Mouse (Mus musculus): ENCODE measurements at regions not wholly inside any gene's neighbourhood (a gene's known extent, or its start where the extent isn't known, plus 50 kb on each side); places are given as distances from the start of the nearest gene placed in this dataset.

DNA sequence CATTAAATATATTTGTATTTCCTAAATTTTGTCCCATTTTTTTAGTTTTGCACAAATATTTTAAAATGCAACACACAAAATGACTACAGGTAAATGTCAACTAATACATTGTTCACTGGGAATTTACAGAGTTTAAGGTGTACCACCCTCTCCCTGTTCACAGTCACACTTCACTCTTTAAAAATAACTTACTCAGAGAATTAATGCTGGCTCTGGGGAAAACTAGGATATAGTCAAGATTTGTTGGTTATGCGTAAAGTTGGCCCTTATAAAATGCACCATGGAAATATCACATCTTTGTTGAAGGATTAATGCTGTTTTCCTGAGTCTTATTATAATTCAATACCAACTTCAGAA lies 378.1 kb upstream of the Nrsn1 start:
- TF ChIP-seq POLR2AphosphoS5 (IDR thresholded peaks at IDR 0.05; ENCODE audit: borderline replicate concordance, low read depth, low read length), result no peak
- TF ChIP-seq KAT2A (conservative IDR thresholded peaks at IDR 0.05; ENCODE audit: low read depth, low read length), result no peak
- no peak for TF ChIP-seq SMC3 (IDR thresholded peaks at IDR 0.05; ENCODE audit: low read depth, low read length)
- no peak for TF ChIP-seq UBTF (IDR thresholded peaks at IDR 0.05; ENCODE audit: borderline replicate concordance, insufficient read depth, low read depth, low read length)
- TF ChIP-seq ZC3H11A (IDR thresholded peaks at IDR 0.05; ENCODE audit: low read depth, low read length), result no peak
- TF ChIP-seq USF1 (IDR thresholded peaks at IDR 0.05; ENCODE audit: low read depth, low read length), result no peak
- no peak for TF ChIP-seq GABPA (IDR thresholded peaks at IDR 0.05; ENCODE audit: low read depth, low read length)
- no peak for TF ChIP-seq MEF2A (IDR thresholded peaks at IDR 0.05; ENCODE audit: extremely low read depth, insufficient replicate concordance, low read depth, low read length, poor library complexity, severe bottlenecking)
- TF ChIP-seq RCOR1 (IDR thresholded peaks at IDR 0.05; ENCODE audit: low read depth, low read length), result no peak
- TF ChIP-seq MAFK (IDR thresholded peaks at IDR 0.05; ENCODE audit: borderline replicate concordance, low read depth, low read length), result no peak
- TF ChIP-seq ZKSCAN1 (IDR thresholded peaks at IDR 0.05; ENCODE audit: low read depth, low read length), result no peak
- no peak for TF ChIP-seq NRF1 (IDR thresholded peaks at IDR 0.05; ENCODE audit: insufficient read depth, low read depth, low read length, poor library complexity, severe bottlenecking)
- no peak for TF ChIP-seq TCF12 (IDR thresholded peaks at IDR 0.05; ENCODE audit: low read depth, low read length)
- no peak for TF ChIP-seq MAX (IDR thresholded peaks at IDR 0.05; ENCODE audit: low read length)
- no peak for TF ChIP-seq RAD21 (IDR thresholded peaks at IDR 0.05; ENCODE audit: low read depth, low read length)
- TF ChIP-seq ZNF384 (IDR thresholded peaks at IDR 0.05; ENCODE audit: low read depth, low read length), result no peak
- no peak for TF ChIP-seq BHLHE40 (IDR thresholded peaks at IDR 0.05; ENCODE audit: borderline replicate concordance, low read depth, low read length)
- TF ChIP-seq MYC (IDR thresholded peaks at IDR 0.05; ENCODE audit: low read depth, low read length), result no peak
- Histone ChIP-seq H3K4me3 (ENCODE audit: control insufficient read depth in 1 of 2, insufficient read depth in 1 of 2, low read depth in 2 of 2, low read length in 2 of 2) (no peak overlapping the region), H3K4me1 (ENCODE audit: control insufficient read depth in 1 of 2, insufficient read depth in 2 of 2, low read length in 2 of 2) (no peaks in the 10 kb centered on the region), H3K9me3 (replicated peaks; ENCODE audit: insufficient read depth, low read length) (no peaks in the 10 kb centered on the region), H3K9ac (ENCODE audit: control insufficient read depth, low read depth, low read length, poor library complexity, severe bottlenecking) (no peak overlapping the region), H3K79me2 (ENCODE audit: control insufficient read depth, insufficient read depth, low read length, poor library complexity) (no peaks in the 10 kb centered on the region), H3K27ac (ENCODE audit: control insufficient read depth, low read depth, low read length) (no peak overlapping the region), H3K27me3 (ENCODE audit: control insufficient read depth in 1 of 2, insufficient read depth in 2 of 2, low read length in 2 of 2) (no peaks in the 10 kb centered on the region), H3K36me3 (ENCODE audit: control insufficient read depth in 1 of 2, insufficient read depth in 2 of 2, low read length in 2 of 2) (no peaks in the 10 kb centered on the region)
- DNase-seq (ENCODE audit: low read depth, low spot score), result no peak

DNA sequence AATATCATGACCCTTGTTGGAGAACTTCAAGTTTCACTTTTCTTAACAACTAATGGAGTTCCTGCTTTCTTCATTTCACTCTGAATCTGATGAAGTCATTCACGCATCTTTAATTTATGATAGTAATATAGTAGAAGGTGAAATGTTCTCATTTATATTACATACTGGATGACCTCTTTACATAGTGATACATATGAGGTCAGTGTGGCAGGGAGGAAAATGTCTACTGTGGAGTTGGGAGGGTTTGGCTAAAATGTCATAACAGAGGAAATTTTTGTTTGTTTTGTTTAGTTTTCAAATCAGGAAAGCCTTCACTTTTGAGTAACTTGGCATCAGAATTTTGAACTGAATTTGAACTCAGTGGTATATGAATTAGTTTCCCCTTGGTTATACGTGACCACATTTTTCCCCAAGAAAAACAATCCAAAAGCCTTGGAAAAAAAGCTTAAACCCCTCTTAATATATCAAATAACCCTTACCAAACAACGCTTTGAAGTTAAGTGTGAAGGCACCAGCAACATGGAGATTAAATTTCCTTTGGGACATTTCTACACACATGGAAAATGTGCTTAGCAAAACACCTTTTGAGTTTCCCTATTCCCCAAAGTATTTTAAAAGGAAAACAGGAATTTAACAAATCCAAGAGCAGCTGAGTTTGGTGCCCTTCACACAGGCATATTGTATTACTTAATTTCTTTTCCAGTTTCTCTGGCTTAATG lies 377.6 kb upstream of the Nrsn1 start:
- Histone ChIP-seq H3K79me2 (ENCODE audit: control insufficient read depth, insufficient read depth, low read length, poor library complexity) (no peaks in the 10 kb centered on the region), H3K9ac (ENCODE audit: control insufficient read depth, low read depth, low read length, poor library complexity, severe bottlenecking) (no peak overlapping the region), H3K9me3 (replicated peaks; ENCODE audit: insufficient read depth, low read length) (no peaks in the 10 kb centered on the region), H3K27ac (ENCODE audit: control insufficient read depth, low read depth, low read length) (no peak overlapping the region), H3K27me3 (ENCODE audit: control insufficient read depth in 1 of 2, insufficient read depth in 2 of 2, low read length in 2 of 2) (no peaks in the 10 kb centered on the region), H3K4me1 (ENCODE audit: control insufficient read depth in 1 of 2, insufficient read depth in 2 of 2, low read length in 2 of 2) (no peaks in the 10 kb centered on the region), H3K4me3 (ENCODE audit: control insufficient read depth in 1 of 2, insufficient read depth in 1 of 2, low read depth in 2 of 2, low read length in 2 of 2) (no peak overlapping the region), H3K36me3 (ENCODE audit: control insufficient read depth in 1 of 2, insufficient read depth in 2 of 2, low read length in 2 of 2) (no peaks in the 10 kb centered on the region)
- TF ChIP-seq NELFE (IDR thresholded peaks at IDR 0.05; ENCODE audit: low read depth, low read length), result no peak
- TF ChIP-seq POLR2AphosphoS2 (IDR thresholded peaks at IDR 0.05; ENCODE audit: low read length), result no peak
- TF ChIP-seq ELF1 (IDR thresholded peaks at IDR 0.05; ENCODE audit: low read depth, low read length), result no peak
- TF ChIP-seq USF2 (IDR thresholded peaks at IDR 0.05; ENCODE audit: borderline replicate concordance in 1 of 2, insufficient read depth in 1 of 2, low read depth in 1 of 2, low read length in 2 of 2), result no peak
- TF ChIP-seq ZNF384 (IDR thresholded peaks at IDR 0.05; ENCODE audit: low read depth, low read length), result no peak
- no peak for TF ChIP-seq JUND (IDR thresholded peaks at IDR 0.05; ENCODE audit: low read depth, low read length)
- TF ChIP-seq POLR2A (IDR thresholded peaks at IDR 0.05; ENCODE audit: control insufficient read depth in 1 of 2, insufficient read depth in 1 of 2, low read depth in 1 of 2, low read length in 2 of 2, poor library complexity in 1 of 2), result no peak
- TF ChIP-seq TCF12 (IDR thresholded peaks at IDR 0.05; ENCODE audit: low read depth, low read length), result no peak
- no peak for TF ChIP-seq USF1 (IDR thresholded peaks at IDR 0.05; ENCODE audit: low read depth, low read length)
- no peak for TF ChIP-seq SMC3 (IDR thresholded peaks at IDR 0.05; ENCODE audit: low read depth, low read length)
- TF ChIP-seq MYC (IDR thresholded peaks at IDR 0.05; ENCODE audit: low read depth, low read length), result no peak
- TF ChIP-seq TBP (IDR thresholded peaks at IDR 0.05; ENCODE audit: low read depth, low read length), result no peak
- no peak for TF ChIP-seq RCOR1 (IDR thresholded peaks at IDR 0.05; ENCODE audit: low read depth, low read length)
- DNase-seq (ENCODE audit: low read depth, low spot score), result no peak

All from MEL (cell line).